Mouse (Mus musculus) spleen, postnatal 4 days (tissue): ENCODE data around the gene Pnpla1.
"Not testable (repeated sequence)": the region's sequence is repeated elsewhere in the genome, so short reads cannot be mapped to it uniquely, and the experiment has no call there.

Experiments
- DNase-seq, 2 experiments: peaks; one replicate each; pipeline ENCODE4 v3.0.0; 2022; ENCODE audit warnings: low spot score in 2 of 2

Pnpla1 gene

DNA sequence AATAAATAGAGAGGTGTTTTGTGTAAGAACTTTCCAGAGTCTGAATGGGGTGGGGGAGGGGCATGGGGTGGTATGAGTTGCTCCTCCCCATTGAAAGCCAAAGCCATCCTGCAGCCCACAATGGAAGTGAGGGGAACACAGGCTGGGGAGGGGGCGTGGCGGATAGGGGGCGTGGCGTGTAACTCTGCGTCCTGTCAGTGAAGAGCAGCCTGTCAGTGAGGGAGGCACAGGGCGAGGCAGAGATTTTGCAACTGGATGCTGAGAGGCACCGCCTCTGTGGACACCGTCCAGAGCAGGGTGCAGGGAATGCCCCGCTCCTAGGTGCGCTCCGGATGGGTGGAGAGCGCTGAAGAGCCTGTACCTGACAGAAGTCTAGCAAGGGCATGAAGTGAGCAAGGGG is at the start of gene Pnpla1:
Gene Pnpla1 (plus strand): TSS at position 207 of the 400 bp plus-strand sequence.
- no peak for DNase-seq

DNA sequence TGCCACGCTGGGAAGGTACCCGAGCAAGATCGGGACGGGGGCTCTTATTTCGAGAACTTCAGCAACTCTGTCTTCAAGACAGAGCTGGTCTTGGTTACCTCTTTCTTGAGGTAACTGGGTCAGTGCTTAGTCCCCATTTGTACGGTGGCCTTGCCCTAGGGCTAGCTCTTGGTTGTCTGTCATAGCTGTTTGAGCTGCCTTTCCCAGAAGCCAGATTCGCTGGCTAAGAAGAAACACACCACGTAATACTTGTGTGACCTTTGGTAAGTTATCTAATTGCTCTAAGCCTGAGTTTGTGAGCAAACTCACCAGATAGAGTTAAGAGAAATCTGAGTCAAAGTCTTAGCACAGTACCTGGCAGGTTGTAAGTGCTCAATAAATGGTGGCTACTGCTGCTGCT is 49.5 kb upstream of the Pnpla1 start:
- DNase-seq, result peak in 1 of 2 experiments; percentile 60

DNA sequence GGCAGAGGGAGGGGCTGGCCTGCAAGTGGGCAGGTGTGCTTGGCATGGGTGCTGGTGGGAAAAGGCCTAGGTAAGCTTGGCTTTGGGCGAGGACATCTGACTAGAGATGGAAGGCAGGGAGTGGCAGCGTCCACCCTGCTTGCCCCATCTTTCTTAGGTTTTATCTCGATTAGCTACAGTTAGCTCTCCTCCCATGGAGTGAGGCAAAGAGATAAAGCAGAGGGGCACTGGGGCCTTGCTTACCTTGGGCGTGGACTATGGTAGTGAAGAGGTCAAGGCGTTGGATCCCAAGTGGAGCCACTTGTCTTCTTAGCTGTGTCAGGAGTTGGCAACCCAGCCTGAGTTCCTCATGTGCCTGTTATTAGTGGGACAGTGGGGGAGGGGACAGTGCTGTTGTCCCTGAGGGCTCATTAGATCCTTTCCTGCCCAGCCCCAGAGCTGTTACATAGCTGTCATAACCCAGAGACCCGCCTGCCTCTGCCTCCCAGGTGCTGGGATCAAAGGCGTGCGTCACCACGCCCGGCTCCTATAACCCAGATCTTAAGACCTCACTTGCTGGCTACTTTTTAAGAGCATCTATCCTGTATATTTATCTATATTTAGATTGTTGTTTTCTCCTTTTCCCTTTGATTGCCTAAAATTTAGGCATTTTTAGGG is 48.9 kb upstream of the Pnpla1 start:
- DNase-seq, result peak; percentile 60 to 69

DNA sequence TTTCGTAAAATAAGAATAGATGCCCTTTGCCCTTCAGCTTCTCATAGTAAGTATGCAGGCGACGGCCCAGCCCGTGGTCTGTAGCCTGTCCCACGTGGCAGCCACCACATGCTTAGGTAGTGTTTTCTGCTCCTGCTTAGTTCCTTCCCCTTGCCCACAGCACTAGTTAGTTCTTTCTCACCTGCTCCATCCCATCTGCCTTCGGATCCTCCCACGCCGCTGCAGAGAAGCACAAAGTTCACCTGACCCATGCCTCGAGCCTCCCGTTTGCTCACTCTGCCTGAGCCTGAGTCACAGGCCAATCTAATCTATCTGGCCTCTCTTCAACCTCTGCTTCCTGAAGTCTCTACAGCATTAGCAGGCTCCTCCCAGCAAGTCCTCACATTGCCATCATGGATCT is 45.9 kb upstream of the Pnpla1 start:
- DNase-seq, result no peak

DNA sequence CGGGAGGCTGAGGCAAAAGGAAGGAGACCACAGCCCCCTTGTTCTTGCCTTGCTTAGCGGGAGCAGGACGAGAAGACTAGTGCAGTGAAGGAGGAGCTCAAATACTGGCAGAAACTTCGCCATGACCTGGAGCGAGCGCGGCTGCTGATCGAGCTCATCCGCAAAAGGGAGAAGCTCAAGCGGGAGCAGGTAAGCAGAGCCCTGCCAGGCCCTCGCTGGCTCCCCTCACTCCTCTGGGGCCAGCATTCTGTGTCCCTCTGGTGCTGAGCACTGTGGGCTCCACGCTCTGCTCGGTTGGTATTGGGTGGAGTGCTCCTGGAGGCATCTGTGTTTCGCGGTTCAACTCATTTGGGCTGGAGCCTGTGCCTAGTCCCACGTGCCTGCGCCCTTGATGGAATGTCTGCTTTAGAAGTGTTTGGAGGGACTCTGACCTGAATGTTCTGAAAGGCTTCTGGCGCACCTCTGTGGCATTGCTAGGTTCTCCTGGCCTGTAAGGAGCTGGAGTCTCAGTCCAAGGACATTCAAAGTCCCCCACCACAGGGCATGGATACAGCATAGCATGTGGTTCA is 43.6 kb upstream of the Pnpla1 start:
- DNase-seq, result peak in 1 of 2 experiments; percentile 60

DNA sequence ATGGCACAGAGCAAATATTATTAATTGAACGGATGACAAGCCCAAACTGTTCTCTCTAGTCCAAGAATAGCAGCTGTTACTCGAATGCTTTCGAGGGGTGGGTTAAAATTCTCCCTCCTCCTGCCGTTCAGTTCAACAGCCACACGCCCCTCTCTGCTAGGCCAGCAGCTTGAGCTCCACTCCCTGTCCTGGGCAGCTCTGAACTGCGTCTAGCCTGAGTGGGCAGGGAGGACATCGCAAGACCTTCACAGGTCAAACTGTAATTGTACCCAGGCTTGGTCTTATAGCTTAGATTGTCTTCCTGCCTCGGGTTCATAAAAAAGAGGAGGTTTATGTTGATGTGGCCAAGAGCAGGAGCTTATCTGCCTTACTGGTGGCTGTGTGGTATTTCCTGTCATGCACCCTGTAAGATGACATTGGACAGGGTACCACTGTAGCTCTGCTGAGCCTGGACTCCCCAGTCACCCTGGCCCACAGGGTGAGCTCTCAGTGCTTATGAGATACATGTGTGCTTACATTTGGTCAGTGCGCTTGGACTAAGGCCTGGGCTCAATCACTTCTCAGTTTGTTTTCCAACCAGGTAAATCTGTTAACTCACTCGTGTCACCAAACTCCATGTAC is 42.7 kb upstream of the Pnpla1 start:
- no peak for DNase-seq

DNA sequence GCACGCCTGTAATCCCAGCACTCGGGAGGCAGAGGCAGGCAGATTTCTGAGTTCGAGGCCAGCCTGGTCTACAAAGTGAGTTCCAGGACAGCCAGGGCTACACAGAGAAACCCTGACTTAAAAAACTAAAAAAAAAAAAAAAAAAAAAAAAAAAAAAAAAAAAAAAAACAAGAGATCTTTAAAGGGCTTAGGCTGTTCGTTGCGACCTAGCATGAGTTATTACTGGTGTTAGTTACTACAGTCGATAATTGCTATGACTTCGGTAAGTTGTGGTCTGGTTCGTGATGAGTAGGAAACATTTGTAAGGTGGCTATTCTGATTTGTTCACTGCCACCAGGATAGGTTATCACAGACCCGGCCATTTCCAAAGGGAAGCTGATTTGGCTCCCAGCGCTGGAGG is 41.9 kb upstream of the Pnpla1 start:
- not testable (repeated sequence) for DNase-seq

DNA sequence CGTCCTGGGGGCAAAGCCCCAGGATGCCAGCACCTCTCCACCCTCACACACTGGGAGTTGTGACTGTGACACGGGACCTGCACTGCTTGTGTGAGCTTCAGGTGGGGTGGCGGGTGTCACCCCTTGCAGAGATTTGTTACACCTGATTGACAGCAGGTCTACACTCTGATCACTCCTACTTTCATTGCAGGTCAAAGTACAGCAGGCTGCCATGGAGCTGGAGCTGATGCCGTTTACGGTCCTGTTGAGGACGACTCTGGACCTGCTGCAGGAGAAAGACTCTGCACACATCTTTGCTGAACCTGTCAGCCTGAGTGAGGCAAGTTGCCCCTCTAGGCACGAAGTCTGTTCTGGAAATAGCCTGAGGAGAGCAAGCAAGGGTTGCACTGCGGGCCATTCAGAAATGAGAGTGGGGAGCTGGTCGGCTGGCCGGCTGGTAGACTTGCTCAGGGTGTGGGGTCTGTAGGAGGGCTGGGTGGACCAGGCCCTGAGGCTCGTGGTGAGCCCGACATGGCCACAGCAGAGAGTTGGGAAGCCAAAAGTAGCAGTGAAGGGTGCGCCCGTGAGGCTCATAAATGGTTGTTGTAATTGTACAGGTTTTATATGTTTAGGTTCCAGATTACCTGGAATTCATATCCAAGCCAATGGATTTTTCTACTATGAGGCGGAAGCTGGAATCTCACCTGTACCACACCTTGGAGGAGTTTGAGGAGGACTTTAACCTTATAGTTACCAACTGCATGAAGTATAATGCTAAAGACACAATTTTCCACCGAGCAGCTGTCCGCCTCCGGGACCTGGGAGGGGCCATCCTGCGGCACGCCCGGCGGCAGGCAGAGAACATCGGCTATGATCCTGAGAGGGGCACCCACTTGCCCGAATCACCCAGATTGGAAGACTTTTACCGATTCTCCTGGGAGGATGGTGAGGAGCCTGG is 41.1 kb upstream of the Pnpla1 start:
- no peak for DNase-seq

DNA sequence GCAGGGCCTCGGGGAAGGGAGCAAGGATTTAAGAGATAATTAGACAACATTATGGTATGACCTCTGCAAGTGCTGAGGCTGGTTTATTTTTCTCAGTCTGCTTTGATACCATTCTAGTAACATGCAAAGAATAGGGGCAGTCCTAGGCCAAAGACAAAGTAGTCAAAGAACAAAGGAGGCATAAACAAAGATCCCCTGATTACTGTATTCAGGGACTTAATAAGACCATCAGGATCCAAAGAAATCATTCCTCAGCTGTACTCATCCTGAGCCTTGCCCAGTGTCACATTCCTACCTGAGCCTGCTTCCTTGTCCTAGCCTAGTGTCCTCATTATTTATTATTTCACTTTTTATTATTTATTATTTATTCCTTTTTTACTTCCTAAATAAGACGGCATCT is 38.0 kb upstream of the Pnpla1 start:
- DNase-seq, result no peak

DNA sequence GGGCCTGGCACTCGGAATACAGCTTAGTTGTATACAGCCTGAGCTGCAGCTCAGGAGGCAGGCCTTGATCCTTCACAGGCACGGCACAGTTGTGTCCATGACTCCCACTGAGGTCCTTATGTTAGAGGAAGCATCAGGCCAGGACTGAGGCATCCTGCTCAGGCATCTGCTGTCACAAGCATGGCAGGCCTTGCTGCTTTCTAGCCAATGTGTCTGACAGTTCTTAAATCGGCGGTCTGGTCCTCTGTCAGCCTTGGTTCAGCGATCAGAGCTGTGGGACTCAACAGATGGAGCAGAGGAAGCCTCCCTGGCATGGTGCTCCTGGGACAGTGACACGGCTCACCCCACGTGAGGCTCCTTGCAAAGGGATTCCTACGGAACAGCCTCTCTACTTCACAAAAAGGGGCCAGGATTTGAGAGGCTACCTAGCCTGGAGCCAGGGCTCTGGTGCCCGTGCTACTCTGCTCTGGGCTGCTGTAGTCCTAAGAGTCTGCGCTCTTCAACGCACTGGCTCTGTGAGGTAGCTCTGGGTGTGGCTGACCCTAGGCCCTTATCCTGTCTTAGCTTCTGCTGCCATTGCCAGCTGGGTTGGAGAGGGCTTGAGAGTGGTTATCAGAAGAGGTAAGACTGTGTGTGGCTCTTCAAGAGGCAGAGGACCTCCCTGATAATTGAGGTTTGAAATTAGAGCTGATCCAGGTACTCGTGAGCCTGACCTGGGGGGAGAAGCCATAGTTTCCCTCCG is 35.0 kb upstream of the Pnpla1 start:
- peak; percentile 81 to 86 for DNase-seq

DNA sequence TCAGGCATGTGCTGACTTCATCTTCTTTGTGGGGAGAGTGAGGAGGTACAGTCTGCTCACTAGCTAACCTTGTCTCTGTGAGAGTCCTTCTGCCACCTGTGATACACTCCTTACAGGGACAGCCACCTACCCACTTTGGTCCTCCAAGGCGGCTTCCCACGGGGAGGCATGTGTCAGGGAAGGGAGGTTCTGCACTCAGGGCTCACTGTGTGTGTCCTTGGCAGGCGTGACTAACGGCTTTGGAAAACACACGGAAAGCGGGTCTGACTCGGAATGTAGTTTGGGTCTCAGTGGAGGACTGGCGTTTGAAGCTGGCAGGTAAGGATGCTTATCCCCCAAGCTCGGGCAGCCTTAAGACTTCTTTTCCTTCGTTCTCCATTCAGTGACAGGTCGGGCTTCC is 34.5 kb upstream of the Pnpla1 start:
- no peak for DNase-seq

DNA sequence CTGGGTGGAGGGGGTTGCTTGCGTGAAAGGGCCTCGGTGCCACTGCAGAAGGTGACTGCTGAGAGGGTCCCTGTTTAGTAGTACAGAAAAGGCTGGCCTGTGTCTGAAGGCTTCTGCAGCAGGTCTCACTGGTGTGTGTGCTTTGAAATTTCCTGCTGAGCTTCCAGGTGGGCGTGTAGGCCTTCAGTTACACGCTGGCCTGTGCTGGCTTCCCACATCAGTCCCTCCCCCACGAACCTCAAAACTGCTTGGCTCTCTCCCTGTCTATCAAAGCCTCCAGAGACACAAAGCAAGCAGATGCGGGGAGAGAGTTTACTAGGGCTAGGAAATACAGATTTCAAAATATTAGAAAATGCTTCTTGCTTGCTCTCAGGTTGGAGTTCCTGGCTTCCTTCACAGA is 33.3 kb upstream of the Pnpla1 start:
- DNase-seq, result peak in 1 of 2 experiments; percentile 47

DNA sequence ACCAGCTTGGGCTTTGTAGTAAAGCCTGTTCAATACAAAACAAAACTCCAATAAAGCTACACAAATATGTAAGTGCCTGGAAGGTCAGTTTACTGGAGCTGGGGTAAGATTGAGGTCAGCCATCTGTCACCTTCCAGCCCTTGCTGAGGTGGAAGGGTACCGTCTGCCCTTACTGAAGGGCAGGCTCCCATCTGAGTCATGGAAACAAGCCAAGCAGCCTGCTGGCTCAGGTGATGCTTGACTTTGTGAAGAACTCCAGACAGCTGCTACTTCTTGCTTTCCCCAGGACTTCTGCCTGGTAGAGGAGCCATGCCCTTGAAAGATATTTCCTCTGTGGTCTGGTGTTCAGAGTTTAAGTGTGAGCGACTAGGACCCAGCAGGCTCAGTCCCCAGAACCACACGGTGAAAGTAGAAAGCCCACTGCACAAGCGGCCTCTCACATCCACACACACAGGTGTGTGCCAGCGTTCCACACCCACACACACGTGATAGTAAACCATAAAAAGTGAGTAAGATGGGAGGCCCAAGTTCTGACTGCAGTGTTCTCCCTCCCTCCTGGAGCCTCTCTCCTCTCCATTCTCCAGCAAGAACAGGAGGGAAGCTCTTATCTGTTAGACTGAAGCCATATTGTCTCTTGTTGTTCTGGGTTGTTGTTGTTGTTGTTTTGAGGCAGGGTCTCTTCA is 32.7 kb upstream of the Pnpla1 start:
- DNase-seq, result peak in 1 of 2 experiments; percentile 63

DNA sequence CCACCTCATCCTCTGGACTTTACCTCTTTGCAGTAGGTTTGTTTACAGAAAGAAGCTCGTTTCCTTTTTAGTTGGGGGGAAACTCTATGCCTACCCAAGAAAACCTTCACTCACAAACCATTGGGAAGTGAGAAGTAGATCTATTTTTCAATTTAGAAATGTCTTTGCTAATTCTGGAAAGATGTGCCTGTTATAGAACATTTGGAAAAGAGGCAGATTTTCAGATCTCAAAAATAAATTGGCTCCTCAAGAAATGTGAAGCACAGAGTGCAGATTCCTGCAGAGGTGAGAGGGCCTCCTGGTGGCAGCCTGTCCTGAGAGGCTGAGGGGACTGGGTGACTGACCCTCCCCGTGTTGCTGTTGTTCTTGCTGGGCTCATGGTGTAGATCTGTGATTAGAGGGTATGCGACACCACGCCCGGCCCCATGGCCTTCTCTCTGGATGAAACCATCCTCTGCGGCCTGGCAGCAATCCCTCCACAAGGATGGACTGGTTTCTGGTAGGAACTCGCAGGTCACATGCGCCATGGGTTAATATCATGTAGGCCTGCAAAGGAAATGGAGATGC is 30.5 kb upstream of the Pnpla1 start:
- DNase-seq, result no peak

DNA sequence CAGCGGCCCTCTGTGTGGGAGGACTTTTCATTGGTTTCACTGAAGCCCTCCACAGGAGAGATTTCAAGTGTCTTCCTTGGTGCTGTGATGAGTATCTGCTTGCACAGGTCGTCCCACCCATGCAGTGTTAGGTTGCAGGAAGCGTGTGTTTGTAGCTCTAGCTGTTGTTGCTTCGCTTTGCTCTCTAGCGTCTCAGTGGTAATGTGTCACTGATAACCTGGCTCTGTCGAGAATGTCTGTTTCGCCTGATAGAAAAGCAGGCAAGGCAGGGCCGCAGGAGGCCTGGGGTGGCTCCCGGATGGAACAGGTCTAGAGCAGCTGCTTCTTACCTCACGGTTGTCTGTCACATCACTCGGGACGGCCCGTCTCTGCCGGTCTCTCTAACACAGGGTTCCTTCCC is 29.1 kb upstream of the Pnpla1 start:
- DNase-seq, result peak; percentile 82 to 84

DNA sequence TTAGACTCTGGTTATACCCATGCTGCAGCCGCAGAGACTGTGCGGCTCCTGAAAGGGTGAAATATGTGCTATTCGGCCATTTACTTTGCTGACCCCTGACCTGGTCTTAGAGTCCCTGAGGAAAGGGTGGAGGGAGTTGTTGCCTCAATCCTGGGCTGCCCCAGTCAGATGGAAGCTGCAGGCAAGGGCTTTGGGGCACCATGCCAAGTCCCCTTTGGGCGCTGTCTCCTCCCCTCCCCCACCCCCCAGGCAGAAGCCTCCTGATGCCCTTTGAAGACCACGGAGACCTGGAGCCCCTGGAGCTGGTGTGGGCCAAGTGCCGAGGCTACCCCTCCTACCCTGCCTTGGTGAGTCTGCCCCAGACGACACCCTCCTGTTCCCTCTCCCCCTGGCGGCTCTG is 27.1 kb upstream of the Pnpla1 start:
- peak in 1 of 2 experiments; percentile 67 for DNase-seq

DNA sequence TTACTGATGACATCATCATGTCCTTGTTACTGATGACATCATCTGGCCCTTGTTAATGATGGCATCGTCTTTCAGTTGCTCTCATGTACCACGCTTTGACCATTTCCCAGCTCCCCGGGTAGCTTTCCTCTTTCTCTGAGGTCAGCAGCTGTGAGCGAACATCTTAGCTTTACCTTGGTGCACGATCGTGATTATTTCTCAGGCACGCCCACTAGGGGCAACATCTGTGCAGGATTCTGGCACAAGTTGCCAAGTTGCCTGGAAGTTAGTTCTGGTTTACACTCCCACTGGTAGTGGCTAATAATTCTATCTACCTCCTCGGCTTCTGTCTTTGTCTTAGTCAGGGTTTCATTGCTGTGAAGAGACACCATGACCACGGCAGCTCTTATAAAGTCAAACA is 26.2 kb upstream of the Pnpla1 start:
- peak; percentile 62 to 69 for DNase-seq

DNA sequence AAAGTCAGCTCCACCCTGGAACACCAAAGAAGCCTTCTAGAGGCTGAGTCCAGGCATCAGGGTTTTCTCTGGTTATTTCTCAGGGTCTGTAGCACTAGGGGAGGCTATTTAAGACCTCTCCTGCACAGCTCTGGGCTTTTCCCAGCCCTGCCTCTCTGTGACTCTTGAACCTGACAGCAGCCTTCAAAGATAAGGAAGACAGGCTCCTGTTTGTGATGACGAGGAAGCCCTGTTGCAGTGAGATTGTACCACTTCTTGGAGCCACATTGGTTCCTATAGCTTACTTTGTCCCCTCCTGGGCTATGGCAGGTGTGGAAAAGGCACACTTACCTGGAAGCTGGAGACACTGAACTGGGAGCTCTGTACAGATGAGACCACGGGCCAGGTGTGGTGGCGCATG is 25.3 kb upstream of the Pnpla1 start:
- peak; percentile 48 to 65 for DNase-seq

DNA sequence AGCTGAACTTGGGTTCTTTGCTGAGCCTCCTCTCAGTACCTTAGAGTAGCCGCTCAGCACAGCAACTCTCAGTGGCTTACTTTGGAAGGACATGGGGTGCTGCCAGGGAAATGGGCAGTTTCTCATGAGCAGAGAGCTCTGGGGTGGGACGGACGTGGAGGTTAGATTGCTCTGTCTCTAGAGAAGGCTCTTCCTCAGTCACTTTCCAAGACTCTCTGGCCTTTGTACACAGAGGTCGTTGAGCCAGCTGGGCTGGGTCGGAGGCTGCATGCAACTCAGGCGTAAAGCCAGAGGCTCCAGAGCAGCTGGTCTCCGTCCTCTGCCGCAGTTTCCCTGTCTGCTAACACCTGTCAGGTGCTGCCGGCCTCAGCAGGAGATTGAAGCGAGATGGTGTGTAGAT is 23.5 kb upstream of the Pnpla1 start:
- peak in 1 of 2 experiments; percentile 62 for DNase-seq

DNA sequence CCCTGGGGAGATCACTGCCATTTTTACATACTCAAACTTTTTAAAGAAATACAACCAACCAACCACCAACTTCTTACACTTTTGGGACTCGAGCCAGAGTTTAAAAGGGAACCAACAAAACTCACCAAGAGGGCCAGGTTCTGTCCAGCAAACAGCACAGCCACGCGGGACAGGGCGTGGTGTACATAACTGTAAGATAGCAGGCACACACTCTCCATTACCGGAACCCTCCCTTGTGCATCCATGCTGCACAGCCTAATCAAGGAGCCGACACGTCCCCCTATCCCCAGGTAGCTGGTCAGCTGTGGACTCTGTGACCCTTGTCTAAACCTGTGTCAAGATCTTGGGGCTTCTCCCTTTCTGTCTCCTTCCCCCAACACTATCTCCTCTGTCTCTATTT is 20.4 kb upstream of the Pnpla1 start:
- DNase-seq, result no peak

DNA sequence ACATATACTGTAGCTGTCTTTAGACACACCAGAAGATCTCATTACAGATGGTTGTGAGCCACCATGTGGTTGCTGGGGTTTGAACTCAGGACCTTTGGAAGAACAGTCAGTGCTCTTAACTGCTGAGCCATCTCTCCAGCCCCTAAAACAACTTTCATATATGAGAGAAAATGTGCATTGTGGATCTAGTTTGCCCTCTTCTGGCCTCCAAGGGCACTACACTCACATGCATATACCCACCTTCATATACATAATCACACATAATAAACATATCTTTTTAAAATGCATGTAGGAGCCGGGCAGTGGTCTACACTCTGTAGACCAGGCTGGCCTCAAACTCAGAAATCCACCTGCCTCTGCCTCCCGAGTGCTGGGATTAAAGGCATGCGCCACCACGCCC is 16.3 kb upstream of the Pnpla1 start:
- not testable (repeated sequence) for DNase-seq
